Mouse (Mus musculus) megakaryocyte-erythroid progenitor cell, adult 5-6 weeks (primary cell): ENCODE results near the gene Tprg. TPM values are rescaled to one million over a fixed set of nuclear protein-coding genes. Genes with fewer than 3 reads are reported as not detected.
A peak's percentile ranks its signal among the peaks of the same experiment; 100 is the strongest.

Experiments used
- ATAC-seq: replicated peaks from 2 replicates; pipeline ENCODE4 v1.8.0; 2016; ENCODE audit warnings: mild to moderate bottlenecking, inconsistent platforms; ENCODE audit not compliant: severe bottlenecking, poor library complexity, low FRiP score, low TSS enrichment
- total RNA-seq, 2 experiments: library from RNA; stranded (forward) in 1 of 2; stranded (reverse) in 1 of 2; fragments of 200-1000, 215-1000 nt in 1 of 2; fragments of >200 nt in 1 of 2; fragmentation: Nextera tagmentation in 1 of 2; gene quantifications; 2 replicates each; pipeline ENCODE4 v1.2.3; 2014 to 2017

The Tprg gene
- not detected in 2 replicates for total RNA-seq (2014; fragmentation: Nextera tagmentation)
- total RNA-seq (2017), result not detected in 2 replicates

- ATAC-seq, result no peak
These were observed at the start of gene Tprg for GRCm38 (mm10) chr16:25286517-25286916. Tprg (plus strand) TSS chr16:25286817.

GRCm38 (mm10) chr16:25238274-25239050 is 48.2 kb upstream of the Tprg start:
- no peak for ATAC-seq

GRCm38 (mm10) chr16:25248889-25249288 is 37.7 kb upstream of the Tprg start:
- ATAC-seq, result no peak

GRCm38 (mm10) chr16:25250129-25250749 is 36.4 kb upstream of the Tprg start:
- no peak for ATAC-seq

- no peak for ATAC-seq
These were observed 35.5 kb upstream of the Tprg start for GRCm38 (mm10) chr16:25251080-25251479.

- no peak for ATAC-seq
These were observed 32.0 kb upstream of the Tprg start for GRCm38 (mm10) chr16:25254646-25255045.

GRCm38 (mm10) chr16:25255186-25255585 is 31.4 kb upstream of the Tprg start:
- no peak for ATAC-seq

- no peak for ATAC-seq
These were observed 30.9 kb upstream of the Tprg start for GRCm38 (mm10) chr16:25255603-25256260.

GRCm38 (mm10) chr16:25262306-25262705 is 24.3 kb upstream of the Tprg start:
- ATAC-seq, result no peak

- ATAC-seq, result no peak
These were observed 23.7 kb upstream of the Tprg start for GRCm38 (mm10) chr16:25262965-25263364.

GRCm38 (mm10) chr16:25263520-25264149 is 23.0 kb upstream of the Tprg start:
- ATAC-seq, result peak; percentile 75; the same call in 1 of the 2 replicates

GRCm38 (mm10) chr16:25265177-25265576 is 21.4 kb upstream of the Tprg start:
- no peak for ATAC-seq

GRCm38 (mm10) chr16:25268276-25268675 is 18.3 kb upstream of the Tprg start:
- ATAC-seq, result no peak

GRCm38 (mm10) chr16:25282563-25282962 is 4.1 kb upstream of the Tprg start:
- ATAC-seq, result no peak

- ATAC-seq, result no peak
These were observed 7.1 kb downstream of the Tprg start for GRCm38 (mm10) chr16:25293753-25294152.

- ATAC-seq, result no peak
These were observed 8.9 kb downstream of the Tprg start for GRCm38 (mm10) chr16:25295546-25295945.

GRCm38 (mm10) chr16:25296746-25297145 is 10.1 kb downstream of the Tprg start:
- no peak for ATAC-seq

- no peak for ATAC-seq
These were observed 11.6 kb downstream of the Tprg start for GRCm38 (mm10) chr16:25298204-25298603.

- no peak for ATAC-seq
These were observed 16.0 kb downstream of the Tprg start for GRCm38 (mm10) chr16:25302616-25303015.

GRCm38 (mm10) chr16:25314006-25314405 is 27.4 kb downstream of the Tprg start:
- ATAC-seq, result no peak
